Mouse (Mus musculus): ENCODE measurements around the gene Gm19402.

Gene Gm19402

DNA sequence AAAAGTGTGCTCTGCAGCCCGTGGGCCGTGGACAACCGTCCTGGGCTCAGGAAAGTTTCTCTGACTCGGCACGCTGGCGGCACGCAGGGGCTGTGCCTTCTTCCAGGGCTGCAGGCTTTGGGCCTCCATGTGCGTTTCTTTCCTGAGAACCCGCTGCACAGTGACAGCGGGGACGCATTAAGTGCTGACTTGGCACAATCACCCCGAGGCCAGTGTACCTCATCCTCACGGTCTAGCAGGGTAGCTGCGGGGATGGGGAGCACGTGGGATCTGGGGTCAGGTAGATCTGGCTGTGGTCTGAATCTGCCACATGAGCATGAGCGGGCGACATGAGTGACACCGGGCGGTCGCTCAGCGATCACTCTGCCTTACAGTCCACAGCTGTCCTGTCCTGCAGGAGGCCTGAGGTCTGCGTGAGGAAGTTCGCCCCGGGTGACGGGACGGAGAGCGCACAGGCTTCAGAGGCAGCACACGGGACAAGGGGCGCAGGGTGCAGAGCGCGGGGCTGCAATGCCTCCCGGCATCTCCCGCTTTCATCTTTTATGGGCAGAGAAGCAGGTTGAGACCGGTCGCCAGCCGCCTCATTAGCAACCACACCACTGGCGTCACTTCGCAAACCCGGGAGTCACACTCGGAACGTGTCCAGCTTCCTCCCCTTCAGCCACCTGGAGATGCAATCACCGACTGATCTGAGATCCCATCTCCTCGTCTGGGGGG lies 26.4 kb downstream of the Gm19402 start:
- no peak for DNase-seq

DNA sequence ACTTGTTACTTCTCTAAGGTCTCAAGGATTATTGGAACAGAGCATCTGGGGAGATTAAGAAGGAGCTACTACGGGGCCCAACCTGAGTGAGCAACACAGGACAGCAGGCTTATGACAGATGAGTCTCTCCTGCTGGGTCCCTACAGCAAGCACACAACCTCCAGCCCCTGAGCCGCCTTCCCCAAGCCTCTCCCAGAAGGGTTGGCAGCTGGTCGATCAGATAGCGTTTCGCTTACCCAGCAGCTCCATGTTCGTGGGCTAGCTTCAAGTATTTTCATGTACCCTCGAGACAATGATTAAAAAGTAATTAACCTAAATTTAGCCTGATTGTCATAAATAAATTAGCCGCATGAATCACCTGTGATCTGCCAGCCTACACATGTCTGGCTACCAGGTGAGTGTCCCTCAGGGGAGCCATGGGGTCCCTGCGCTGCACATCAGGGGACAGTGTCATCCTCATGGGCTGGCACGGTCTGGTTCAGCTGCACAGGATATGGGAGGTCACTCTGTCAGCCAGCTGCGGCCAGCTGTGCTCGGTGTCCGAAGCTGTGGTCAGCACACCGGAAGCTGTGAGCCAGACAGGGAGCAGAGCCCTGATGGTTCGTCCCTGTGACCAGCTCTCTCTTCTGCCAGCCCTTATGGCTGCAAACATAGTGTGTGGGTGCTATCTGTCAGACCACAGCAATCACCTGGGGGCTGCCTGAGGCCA lies 32.1 kb downstream of the Gm19402 start:
- DNase-seq = no peak

GRCm38 (mm10) chr10:77652046-77652445 lies 38.5 kb downstream of the Gm19402 start:
- DNase-seq = no peak

DNA sequence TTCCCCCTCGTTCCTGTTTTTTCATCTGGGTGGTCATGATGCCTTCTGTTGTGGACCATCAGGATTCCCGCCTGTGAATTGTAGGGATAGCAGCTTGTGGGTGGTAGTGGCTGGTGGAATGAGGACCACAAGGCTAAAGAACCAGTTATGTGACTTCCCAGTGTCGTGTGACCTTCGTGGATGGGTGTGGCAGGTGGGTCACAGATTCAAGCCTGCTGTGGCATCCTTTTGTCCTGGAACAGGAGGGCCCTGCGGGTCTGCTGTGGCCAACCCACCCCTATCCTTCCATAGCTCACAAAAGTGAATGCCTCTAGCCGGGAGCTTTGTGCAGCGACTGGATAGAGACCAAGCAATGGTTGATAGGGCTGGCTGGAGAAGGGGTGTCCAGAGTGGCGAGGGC lies 42.7 kb downstream of the Gm19402 start:
- DNase-seq = no peak

DNA sequence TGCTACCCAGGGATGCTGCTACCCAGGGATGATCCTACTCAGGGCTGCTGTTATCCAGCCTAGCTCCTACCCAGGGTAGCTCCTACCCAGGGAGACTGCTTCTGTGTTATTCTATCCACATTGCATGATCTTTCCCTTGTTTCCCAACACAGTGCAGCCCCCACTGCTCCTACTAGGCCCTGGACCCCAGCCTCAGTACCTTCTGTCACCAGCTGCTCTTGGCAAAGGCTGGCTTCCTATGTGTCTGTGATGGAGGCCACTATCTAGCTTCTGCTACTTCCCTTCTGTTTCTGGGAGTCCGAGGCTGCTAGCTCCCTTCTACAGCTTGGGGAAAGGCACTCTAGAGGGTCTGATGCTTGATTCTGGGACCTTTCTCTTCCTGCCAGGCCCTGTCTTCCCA lies 43.1 kb downstream of the Gm19402 start:
- DNase-seq = no peak

DNA sequence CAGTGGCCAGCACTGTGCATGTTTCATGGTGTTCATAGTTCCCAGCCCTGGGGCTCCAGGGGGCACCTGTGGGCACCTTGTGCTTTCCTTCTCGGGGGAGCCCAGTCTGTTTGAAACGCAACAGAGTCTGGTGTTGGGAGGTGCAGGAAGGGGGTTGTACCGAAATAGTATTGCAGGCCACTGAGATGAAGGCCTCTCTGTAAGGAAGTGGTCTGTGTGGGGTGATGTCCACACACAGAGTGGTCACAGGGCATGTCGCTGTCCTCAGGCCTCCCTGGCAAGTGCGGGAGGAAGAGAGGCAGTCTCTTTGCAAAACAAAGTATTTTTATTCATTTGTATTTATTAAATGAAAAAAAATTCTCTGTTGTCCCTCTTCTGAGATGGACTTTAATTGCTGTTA lies 45.0 kb downstream of the Gm19402 start:
- DNase-seq = no peak

GRCm38 (mm10) chr10:77643160-77643559 lies 47.4 kb downstream of the Gm19402 start:
- no peak for DNase-seq

Data from cerebellum, postnatal 25 days (tissue).